ENCODE assay signal across 13 mouse cellular contexts in the genomic region with DNA sequence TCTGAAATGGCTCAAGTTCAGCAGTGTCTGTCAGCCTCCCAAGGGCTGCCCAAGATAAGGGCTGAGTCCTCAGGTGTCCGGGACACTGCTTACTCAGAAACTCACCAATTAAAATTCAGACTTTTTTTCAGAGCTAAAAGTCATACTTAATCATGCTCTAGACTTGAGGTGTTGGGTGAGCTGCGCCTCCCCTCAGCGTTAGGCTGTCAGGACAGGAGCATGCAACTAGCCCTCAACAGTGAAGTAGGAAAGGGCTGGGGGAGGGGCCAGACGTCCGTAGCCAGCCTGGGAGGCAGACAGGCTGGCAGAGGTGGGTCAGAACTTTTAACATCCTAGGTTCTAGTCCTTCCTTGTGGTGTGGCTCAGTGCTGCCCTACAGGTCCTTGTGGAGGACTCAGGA.
"Had no signal": no experiment of that assay in that cellular context is flagged by ENCODE, and none has a peak within 500 bp of the region (broad histone marks: within the 10 kb centered on the region; RNA-seq: fewer than 3 reads in every experiment).

No protein-coding gene starts in this region.

- H3K27me3 ChIP-seq: liver, embryonic 12.5 days; midbrain, embryonic 12.5 days; neural tube, embryonic 12.5 days; stomach, embryonic 15.5 days had no signal

- H3K4me1 ChIP-seq: midbrain, embryonic 12.5 days; neural tube, embryonic 12.5 days; stomach, embryonic 15.5 days had no signal

- H3K4me2 ChIP-seq: liver, embryonic 12.5 days; midbrain, embryonic 12.5 days; neural tube, embryonic 12.5 days; stomach, embryonic 15.5 days had no signal

- H3K36me3 ChIP-seq: liver, embryonic 12.5 days; midbrain, embryonic 12.5 days; neural tube, embryonic 12.5 days; stomach, embryonic 15.5 days had no signal

- H3K9ac ChIP-seq: liver, embryonic 12.5 days; liver, embryonic 14.5 days; midbrain, embryonic 12.5 days; neural tube, embryonic 12.5 days; stomach, embryonic 15.5 days had no signal

- H3K27ac ChIP-seq: liver, embryonic 12.5 days; liver, embryonic 14.5 days; midbrain, embryonic 12.5 days; neural tube, embryonic 12.5 days; stomach, embryonic 15.5 days; stomach, postnatal 0 days had no signal

- DNase-seq: lung, adult 18-20 months; lung, postnatal 14 days; lung, postnatal 36 days; midbrain, embryonic 14.5 days; right cerebral cortex, postnatal 14 days; thymus, postnatal 14 days; thymus, postnatal 36 days had no signal

- H3K9me3 ChIP-seq: liver, embryonic 12.5 days; midbrain, embryonic 12.5 days; neural tube, embryonic 12.5 days; stomach, embryonic 15.5 days had no signal

- H3K4me3 ChIP-seq: liver, embryonic 12.5 days; midbrain, embryonic 12.5 days; neural tube, embryonic 12.5 days; stomach, embryonic 15.5 days had no signal

- ATAC-seq: liver, embryonic 12.5 days had no signal
